Mouse (Mus musculus): ENCODE measurements at regions not wholly inside any gene's neighbourhood (a gene's known extent, or its start where the extent isn't known, plus 50 kb on each side); places are given as distances from the start of the nearest gene placed in this dataset.

GRCm38 (mm10) chr15:60534701-60535100, 318.9 kb downstream of the Fam84b start:
- ATAC-seq (ENCODE audit: insufficient read depth, low read depth), result no peak
- TF ChIP-seq CTCF (IDR thresholded peaks at IDR 0.05; ENCODE audit: low read depth) (no peak), EP300 (IDR thresholded peaks at IDR 0.05; ENCODE audit: low read depth) (no peak)
- Histone ChIP-seq H3K9me3 (replicated peaks; ENCODE audit: control insufficient read depth, low read length) (no peaks in the 10 kb centered on the region), H3K27ac (ENCODE audit: low read depth) (no peak overlapping the region), H3K4me2 (ENCODE audit: low read depth, low read length) (no peak overlapping the region), H3K4me3 (ENCODE audit: low read depth, low read length) (no peak overlapping the region), H3K36me3 (replicated peaks; ENCODE audit: control insufficient read depth, insufficient read depth, low read length) (no peaks in the 10 kb centered on the region), H3K9ac (replicated peaks; ENCODE audit: low read depth, low read length) (no peak overlapping the region), H3K4me1 (ENCODE audit: control insufficient read depth, insufficient read depth) (no peaks in the 10 kb centered on the region), H3K27me3 (ENCODE audit: control insufficient read depth, insufficient read depth, low read length) (no peaks in the 10 kb centered on the region)
- DNase-seq (ENCODE audit: low spot score), result no peak
- WGBS, result 77% methylated on average over 9 of the region's 9 CpGs

GRCm38 (mm10) chr15:60516810-60517209, 336.8 kb downstream of the Fam84b start:
- Histone ChIP-seq H3K9me3 (replicated peaks; ENCODE audit: control insufficient read depth, low read length) (no peaks in the 10 kb centered on the region), H3K27me3 (ENCODE audit: control insufficient read depth, insufficient read depth, low read length) (no peaks in the 10 kb centered on the region), H3K4me2 (ENCODE audit: low read depth, low read length) (no peak overlapping the region), H3K9ac (replicated peaks; ENCODE audit: low read depth, low read length) (no peak overlapping the region), H3K36me3 (replicated peaks; ENCODE audit: control insufficient read depth, insufficient read depth, low read length) (no peaks in the 10 kb centered on the region), H3K4me1 (ENCODE audit: control insufficient read depth, insufficient read depth) (no peaks in the 10 kb centered on the region), H3K27ac (ENCODE audit: low read depth) (no peak overlapping the region), H3K4me3 (ENCODE audit: low read depth, low read length) (no peak overlapping the region)
- DNase-seq (ENCODE audit: low spot score) (no peak), ATAC-seq (ENCODE audit: insufficient read depth, low read depth) (no peak)
- no peak for TF ChIP-seq CTCF (IDR thresholded peaks at IDR 0.05; ENCODE audit: low read depth)
- no peak for TF ChIP-seq EP300 (IDR thresholded peaks at IDR 0.05; ENCODE audit: low read depth)
- WGBS, result 68% methylated on average over 2 of the region's 2 CpGs

- H3K36me3 ChIP-seq (replicated peaks; ENCODE audit: control insufficient read depth, insufficient read depth, low read length), result no peaks in the 10 kb centered on the region
- 69% methylated on average over 4 of the region's 4 CpGs for WGBS
- H3K4me2 ChIP-seq (ENCODE audit: low read depth, low read length), result no peak overlapping the region
- ATAC-seq (ENCODE audit: insufficient read depth, low read depth), result no peak
- no peaks in the 10 kb centered on the region for H3K27me3 ChIP-seq (ENCODE audit: control insufficient read depth, insufficient read depth, low read length)
- no peak for DNase-seq (ENCODE audit: low spot score)
- no peak for TF ChIP-seq EP300 (IDR thresholded peaks at IDR 0.05; ENCODE audit: low read depth)
- no peak for TF ChIP-seq CTCF (IDR thresholded peaks at IDR 0.05; ENCODE audit: low read depth)
- H3K27ac ChIP-seq (ENCODE audit: low read depth), result no peak overlapping the region
- H3K4me3 ChIP-seq (ENCODE audit: low read depth, low read length), result no peak overlapping the region
- no peak overlapping the region for H3K9ac ChIP-seq (replicated peaks; ENCODE audit: low read depth, low read length)
- no peaks in the 10 kb centered on the region for H3K9me3 ChIP-seq (replicated peaks; ENCODE audit: control insufficient read depth, low read length)
- H3K4me1 ChIP-seq (ENCODE audit: control insufficient read depth, insufficient read depth), result no peaks in the 10 kb centered on the region
Observed at GRCm38 (mm10) chr15:60476755-60477310, 376.7 kb downstream of the Fam84b start.

- TF ChIP-seq CTCF (IDR thresholded peaks at IDR 0.05; ENCODE audit: low read depth) (no peak), EP300 (IDR thresholded peaks at IDR 0.05; ENCODE audit: low read depth) (no peak)
Observed at GRCm38 (mm10) chr15:60475086-60475485, 378.5 kb downstream of the Fam84b start.

GRCm38 (mm10) chr15:60431916-60432315, 415.5 kb upstream of the 4933412E24Rik start:
- Histone ChIP-seq H3K36me3 (replicated peaks; ENCODE audit: control insufficient read depth, insufficient read depth, low read length) (no peaks in the 10 kb centered on the region), H3K9me3 (replicated peaks; ENCODE audit: control insufficient read depth, low read length) (no peaks in the 10 kb centered on the region), H3K4me1 (ENCODE audit: control insufficient read depth, insufficient read depth) (no peaks in the 10 kb centered on the region), H3K27me3 (ENCODE audit: control insufficient read depth, insufficient read depth, low read length) (no peaks in the 10 kb centered on the region), H3K27ac (ENCODE audit: low read depth) (no peak overlapping the region), H3K4me3 (ENCODE audit: low read depth, low read length) (no peak overlapping the region), H3K4me2 (ENCODE audit: low read depth, low read length) (no peak overlapping the region), H3K9ac (replicated peaks; ENCODE audit: low read depth, low read length) (no peak overlapping the region)
- DNase-seq (ENCODE audit: low spot score) (no peak), ATAC-seq (ENCODE audit: insufficient read depth, low read depth) (no peak)
- WGBS, result 68% methylated on average over 1 of the region's 1 CpGs
- TF ChIP-seq EP300 (IDR thresholded peaks at IDR 0.05; ENCODE audit: low read depth) (no peak), CTCF (IDR thresholded peaks at IDR 0.05; ENCODE audit: low read depth) (no peak)

More at GRCm38 (mm10) chr15:60475086-60475485, 378.5 kb downstream of the Fam84b start:
- Histone ChIP-seq H3K9me3 (replicated peaks; ENCODE audit: control insufficient read depth, low read length) (no peaks in the 10 kb centered on the region), H3K4me2 (ENCODE audit: low read depth, low read length) (no peak overlapping the region), H3K4me1 (ENCODE audit: control insufficient read depth, insufficient read depth) (no peaks in the 10 kb centered on the region), H3K27me3 (ENCODE audit: control insufficient read depth, insufficient read depth, low read length) (no peaks in the 10 kb centered on the region), H3K36me3 (replicated peaks; ENCODE audit: control insufficient read depth, insufficient read depth, low read length) (no peaks in the 10 kb centered on the region), H3K27ac (ENCODE audit: low read depth) (no peak overlapping the region), H3K4me3 (ENCODE audit: low read depth, low read length) (no peak overlapping the region), H3K9ac (replicated peaks; ENCODE audit: low read depth, low read length) (no peak overlapping the region)
- WGBS, result 56% methylated on average over 3 of the region's 3 CpGs
- DNase-seq (ENCODE audit: low spot score) (no peak), ATAC-seq (ENCODE audit: insufficient read depth, low read depth) (no peak)

- DNase-seq (ENCODE audit: low spot score) (no peak), ATAC-seq (ENCODE audit: insufficient read depth, low read depth) (no peak)
- Histone ChIP-seq H3K9ac (replicated peaks; ENCODE audit: low read depth, low read length) (no peak overlapping the region), H3K36me3 (replicated peaks; ENCODE audit: control insufficient read depth, insufficient read depth, low read length) (no peaks in the 10 kb centered on the region), H3K4me1 (ENCODE audit: control insufficient read depth, insufficient read depth) (no peaks in the 10 kb centered on the region), H3K4me2 (ENCODE audit: low read depth, low read length) (no peak overlapping the region), H3K27ac (ENCODE audit: low read depth) (no peak overlapping the region), H3K9me3 (replicated peaks; ENCODE audit: control insufficient read depth, low read length) (no peaks in the 10 kb centered on the region), H3K27me3 (ENCODE audit: control insufficient read depth, insufficient read depth, low read length) (no peaks in the 10 kb centered on the region), H3K4me3 (ENCODE audit: low read depth, low read length) (no peak overlapping the region)
- TF ChIP-seq CTCF (IDR thresholded peaks at IDR 0.05; ENCODE audit: low read depth) (no peak), EP300 (IDR thresholded peaks at IDR 0.05; ENCODE audit: low read depth) (no peak)
- 44% methylated on average over 1 of the region's 1 CpGs for WGBS
Observed at GRCm38 (mm10) chr15:60419081-60419480, 402.7 kb upstream of the 4933412E24Rik start.
